Mouse (Mus musculus) brown adipose tissue, adult 24 weeks (tissue): ENCODE results near the gene Cadm1. TPM values are rescaled to one million over a fixed set of nuclear protein-coding genes. Genes with fewer than 3 reads are reported as not detected.

ENCODE experiments used
- H3K27ac ChIP-seq: fragments of 200-500 bp; replicated peaks from 2 replicates; pipeline ENCODE4 v1.5.1; 2012; ENCODE audit warnings: low read depth, mild to moderate bottlenecking, low read length
- H3K4me1 ChIP-seq: fragments of 200-500 bp; 2 replicates; pipeline ENCODE4 v1.6.1; 2012; ENCODE audit warnings: low read length, mixed read lengths; ENCODE audit not compliant: control insufficient read depth, insufficient read depth, insufficient read length
- H3K4me3 ChIP-seq: fragments of 200-500 bp; 2 replicates; pipeline ENCODE4 v1.5.1; 2012; ENCODE audit warnings: low read depth, mild to moderate bottlenecking, low read length, moderate library complexity; ENCODE audit not compliant: insufficient read depth
- polyA plus RNA-seq: library from polyadenylated mRNA; stranded (reverse); fragments of >200 nt; gene quantifications from 2 replicates; pipeline ENCODE4 v1.2.4, GENCODE M21; 2012; ENCODE audit not compliant: missing spikeins, insufficient read depth, insufficient read length

The Cadm1 gene
- 2.1 and 2.5 TPM in 2 replicates for polyA plus RNA-seq

DNA sequence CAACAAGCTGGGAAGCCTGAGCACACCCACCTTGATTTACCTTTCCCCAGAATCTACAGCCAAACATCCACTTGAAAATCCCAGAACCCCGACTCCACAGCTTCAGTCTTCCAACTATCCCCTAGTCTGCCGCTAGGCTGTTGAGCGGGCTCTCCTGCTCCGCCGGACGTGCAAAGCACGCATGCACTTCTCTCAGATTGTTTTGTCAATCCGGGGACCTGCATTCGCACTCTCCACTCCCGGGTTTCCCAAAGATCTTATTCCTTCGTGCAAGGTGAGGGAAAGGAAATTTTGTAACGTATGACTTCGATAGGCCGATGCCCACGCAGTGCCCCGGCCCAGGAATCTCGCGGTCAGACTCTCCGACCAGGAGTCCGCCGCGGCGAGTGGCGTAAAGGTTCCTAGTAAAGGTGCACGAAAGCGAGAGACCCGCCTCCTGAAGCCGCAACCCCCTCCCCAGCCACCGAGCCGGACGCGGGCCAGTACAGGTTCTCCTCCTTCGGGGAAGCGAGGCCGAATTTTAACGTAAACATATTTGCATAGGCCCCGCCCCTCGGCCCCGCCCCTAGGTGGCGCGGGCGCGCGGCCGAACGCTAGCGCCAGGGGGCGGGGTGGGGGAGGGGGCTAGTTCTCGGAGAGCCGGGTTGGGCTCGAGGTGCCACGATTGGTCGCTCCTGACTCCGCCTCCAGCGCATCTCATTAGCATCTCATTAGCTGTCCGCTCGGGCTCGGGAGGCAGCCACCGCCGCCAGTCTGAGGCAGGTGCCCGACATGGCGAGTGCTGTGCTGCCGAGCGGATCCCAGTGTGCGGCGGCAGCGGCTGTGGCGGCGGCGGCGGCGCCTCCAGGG, at the start of gene Cadm1:
Gene Cadm1 (plus strand): TSS at position 572 of the 849 bp plus-strand sequence.
- Histone ChIP-seq H3K4me3 (peak within 1 kb of the TSS; percentile 81), H3K27ac (no peak within 1 kb of the TSS), H3K4me1 (no peaks in the 10 kb centered on the region; the same call in 1 of the 2 replicates)

DNA sequence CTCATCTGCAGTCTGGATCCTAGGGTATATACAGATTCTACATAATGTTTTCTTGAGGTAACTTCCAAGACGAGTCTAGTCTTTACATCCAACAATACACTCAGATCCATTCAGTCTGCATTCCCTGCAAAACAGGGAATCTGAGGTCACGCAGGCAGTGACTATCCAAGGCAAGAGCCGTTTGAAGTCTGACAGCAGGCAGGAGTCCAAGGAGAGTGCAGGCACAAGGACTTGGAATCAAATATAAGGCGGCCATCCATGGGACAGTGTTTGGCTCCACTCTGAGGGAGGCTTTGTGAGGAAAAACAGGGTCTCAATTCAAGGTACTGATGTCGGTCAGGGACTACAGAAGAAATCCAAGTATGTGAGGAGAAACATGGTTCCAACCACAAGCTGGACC, 45.5 kb upstream of the Cadm1 start:
- no peaks in the 10 kb centered on the region for H3K4me1 ChIP-seq
- H3K27ac ChIP-seq: no peak overlapping the region
- H3K4me3 ChIP-seq: no peak overlapping the region

DNA sequence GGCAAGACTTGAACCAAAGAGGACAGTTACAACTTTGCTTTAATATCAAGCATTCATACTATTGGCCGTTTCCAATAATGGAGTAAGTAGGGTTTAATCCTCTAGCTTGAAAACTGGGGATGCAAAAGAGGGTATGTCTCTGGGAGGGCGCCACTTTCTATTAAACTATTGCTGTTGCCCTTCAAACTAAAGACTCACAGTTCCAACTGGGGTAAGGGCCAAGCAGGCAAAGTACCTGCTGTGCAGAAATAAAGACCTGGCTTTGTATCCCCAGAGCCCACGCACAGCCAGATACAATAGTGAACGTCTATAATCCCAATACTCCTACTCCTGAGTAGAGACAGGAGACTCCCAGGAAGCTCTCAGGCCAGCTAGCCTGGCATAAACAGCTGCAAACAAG, 44.8 kb upstream of the Cadm1 start:
- H3K27ac ChIP-seq: no peak overlapping the region

DNA sequence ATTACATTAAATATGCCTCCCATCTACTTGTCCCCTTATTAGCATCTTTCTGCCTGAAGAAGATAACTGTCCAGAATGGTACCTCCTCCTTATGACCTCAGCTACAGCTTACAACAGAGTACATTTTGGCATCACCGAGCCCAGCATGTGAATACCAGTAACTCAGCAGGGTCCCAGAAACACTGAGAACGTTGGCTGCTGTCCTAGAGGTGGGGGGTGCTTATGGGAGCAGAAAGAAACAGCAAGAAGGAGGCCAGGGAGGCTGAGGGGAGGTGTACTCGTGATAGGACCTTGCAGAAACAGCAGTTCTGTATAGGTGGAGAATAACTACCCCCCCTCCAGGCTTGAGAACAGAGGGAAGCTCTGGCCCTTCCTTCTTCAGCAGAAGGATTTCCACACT, 30.2 kb upstream of the Cadm1 start:
- Histone ChIP-seq H3K4me3 (no peak overlapping the region), H3K4me1 (no peaks in the 10 kb centered on the region), H3K27ac (no peak overlapping the region)

More for the DNA sequence above, 44.8 kb upstream of the Cadm1 start:
- Histone ChIP-seq H3K4me1 (no peaks in the 10 kb centered on the region), H3K4me3 (no peak overlapping the region)

DNA sequence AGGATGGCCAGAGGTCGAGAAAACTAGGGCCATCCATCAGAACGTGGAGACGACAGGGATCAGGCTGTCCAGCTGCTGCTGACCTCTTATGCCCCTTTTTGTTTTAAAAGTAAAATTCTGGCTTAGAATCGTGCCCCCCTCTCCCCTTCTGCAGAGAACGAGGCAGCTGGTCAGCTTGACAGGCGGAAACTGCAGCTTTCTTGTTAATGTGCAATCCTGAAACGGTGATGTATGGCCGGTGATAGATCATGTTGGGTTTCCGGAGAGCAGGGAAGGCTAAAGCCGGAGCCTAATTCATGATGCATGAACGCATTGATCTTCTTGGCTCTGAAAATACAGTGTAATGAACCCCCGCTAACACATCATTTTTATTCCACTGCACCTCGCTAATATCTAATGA, 24.0 kb upstream of the Cadm1 start:
- Histone ChIP-seq H3K4me3 (no peak overlapping the region), H3K27ac (no peak overlapping the region), H3K4me1 (no peaks in the 10 kb centered on the region)

DNA sequence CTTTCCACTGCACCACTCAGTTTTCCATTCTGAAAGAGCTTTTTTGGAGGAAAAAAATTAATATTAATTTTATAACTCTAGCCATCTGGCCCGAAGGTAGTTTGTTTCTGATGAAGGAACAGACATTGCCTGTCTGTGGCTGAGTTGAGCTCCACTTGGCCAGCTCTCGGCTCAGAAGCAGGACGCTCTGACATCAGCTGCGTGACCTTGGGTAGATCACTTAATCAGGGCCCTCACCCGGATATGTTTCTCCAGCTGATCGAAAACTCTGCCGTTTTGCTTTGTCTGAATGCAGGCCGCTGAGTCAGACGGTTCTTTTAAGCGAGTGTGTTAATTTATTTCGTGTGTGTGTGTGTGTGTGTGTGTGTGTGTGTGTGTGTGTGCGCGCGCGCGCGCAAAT, 23.1 kb upstream of the Cadm1 start:
- H3K4me1 ChIP-seq: no peaks in the 10 kb centered on the region
- no peak overlapping the region for H3K27ac ChIP-seq
- no peak overlapping the region for H3K4me3 ChIP-seq

DNA sequence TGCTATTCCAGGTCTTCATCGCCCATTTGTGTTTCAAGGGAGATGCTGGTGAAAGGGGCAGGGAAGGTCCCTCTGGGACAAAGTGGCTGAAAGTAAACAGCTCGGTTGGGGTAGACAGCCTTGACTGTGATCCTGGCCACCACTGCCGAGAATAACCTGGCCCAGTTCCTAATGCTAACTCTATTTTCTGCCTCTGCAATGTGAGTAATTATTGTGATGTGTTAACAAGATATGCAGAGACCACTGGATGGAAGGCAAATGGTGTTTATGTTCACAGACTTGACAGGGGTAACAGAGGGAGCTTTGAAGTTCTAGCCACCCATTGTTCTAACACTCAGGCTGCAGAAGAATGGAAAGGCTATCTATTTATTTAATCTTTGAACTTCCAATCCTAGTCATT, 21.9 kb upstream of the Cadm1 start:
- no peaks in the 10 kb centered on the region for H3K4me1 ChIP-seq
- no peak overlapping the region for H3K27ac ChIP-seq
- H3K4me3 ChIP-seq: no peak overlapping the region

DNA sequence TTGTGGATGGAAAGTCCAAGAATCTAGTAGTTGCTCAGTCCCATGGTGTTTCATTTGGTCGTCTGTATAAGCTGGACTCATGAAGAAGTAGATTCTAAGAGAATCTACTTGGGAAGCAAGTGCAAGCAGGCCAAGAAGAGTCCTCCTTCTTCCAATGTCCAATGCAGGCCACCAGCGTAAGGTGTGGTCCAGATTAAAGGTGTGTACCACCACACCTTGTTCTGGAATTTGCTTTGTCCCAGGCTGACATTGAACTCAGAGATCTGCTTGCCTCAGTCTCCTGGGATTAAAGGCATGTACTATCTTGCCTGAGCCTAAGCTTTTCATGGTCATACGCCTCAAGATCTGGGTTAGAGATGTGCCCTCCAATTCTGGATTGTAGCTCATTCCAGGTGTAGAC, 17.5 kb upstream of the Cadm1 start:
- no peak overlapping the region for H3K4me3 ChIP-seq
- H3K4me1 ChIP-seq: no peaks in the 10 kb centered on the region
- H3K27ac ChIP-seq: no peak overlapping the region

DNA sequence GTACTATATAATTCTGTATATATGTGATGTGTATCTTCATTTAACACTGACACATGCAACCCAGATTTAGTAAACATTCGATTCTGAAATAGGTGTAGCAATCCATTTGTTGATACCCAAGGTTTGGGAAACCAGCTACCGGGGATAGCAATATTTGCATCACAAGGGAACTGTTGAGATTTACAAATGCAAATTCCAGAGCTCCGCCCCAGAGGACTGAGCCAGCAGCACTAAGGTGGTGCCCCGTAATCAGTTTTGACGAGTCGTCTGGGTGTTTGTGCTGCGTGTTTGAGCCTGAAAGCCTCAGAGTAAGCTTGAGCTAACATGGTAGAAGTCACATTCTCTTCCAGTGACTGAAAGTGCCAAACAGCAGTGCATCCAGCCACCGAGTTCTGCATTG, 15.7 kb upstream of the Cadm1 start:
- Histone ChIP-seq H3K4me3 (no peak overlapping the region), H3K27ac (no peak overlapping the region), H3K4me1 (no peaks in the 10 kb centered on the region)

DNA sequence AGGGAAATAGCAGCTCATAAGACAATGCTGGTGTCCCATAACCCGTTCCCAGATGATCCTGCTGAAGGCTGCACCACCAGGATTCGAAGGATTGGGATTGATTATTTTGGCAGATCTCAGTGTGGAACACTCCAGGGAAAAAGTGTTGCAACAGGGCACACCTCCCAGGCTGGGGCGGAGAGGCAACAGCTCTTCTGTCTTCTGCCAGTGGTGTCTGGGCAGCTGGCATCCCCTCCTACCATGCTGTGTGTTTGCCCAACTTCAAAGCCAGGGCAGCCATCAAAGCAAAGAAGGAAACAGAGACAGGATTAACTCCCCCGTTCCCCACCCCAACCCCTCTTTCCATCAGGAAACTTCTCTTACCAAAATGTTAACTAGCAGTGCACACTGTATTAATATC, 13.7 kb upstream of the Cadm1 start:
- Histone ChIP-seq H3K27ac (no peak overlapping the region), H3K4me1 (no peaks in the 10 kb centered on the region), H3K4me3 (no peak overlapping the region)

DNA sequence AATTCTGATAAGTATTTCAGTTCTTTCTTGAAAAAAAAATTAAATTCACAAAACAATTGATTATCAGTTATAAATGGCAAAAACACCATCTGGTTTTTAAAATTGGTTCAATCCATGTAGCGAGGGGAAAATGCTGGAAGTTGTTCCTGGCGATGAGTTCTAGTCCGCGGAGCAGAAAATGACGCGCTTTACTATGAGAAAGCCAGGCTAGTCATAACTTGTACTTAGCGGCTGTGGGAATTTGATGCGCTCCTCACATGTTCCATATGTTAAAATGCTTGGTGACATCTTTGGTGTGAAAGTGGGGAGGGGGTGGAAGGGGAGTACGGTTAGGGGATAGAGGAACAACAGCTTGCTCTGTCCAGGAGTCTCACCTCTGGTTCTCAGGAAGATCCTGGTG, 2.7 kb upstream of the Cadm1 start:
- Histone ChIP-seq H3K4me3 (no peak overlapping the region), H3K4me1 (no peaks in the 10 kb centered on the region; the same call in 1 of the 2 replicates), H3K27ac (no peak overlapping the region)

DNA sequence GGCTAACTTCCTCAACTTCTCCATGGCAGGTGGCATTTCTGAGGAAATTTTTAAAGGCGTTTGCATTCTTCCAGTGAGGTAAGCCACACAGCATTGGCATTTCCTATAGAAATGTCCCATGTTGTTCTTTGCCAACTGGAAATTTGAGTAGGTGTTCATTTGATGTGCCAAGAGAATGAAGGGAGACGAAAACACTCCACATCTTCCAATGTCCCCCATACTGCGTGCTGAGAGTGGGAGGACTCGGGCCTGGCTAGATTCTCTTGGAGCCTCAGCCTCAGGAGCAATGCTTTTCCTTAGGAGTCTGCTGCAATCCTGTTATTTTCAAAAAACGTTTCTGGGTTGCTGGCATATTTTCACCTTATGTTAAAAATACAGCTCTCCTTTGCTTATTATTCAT, 2.2 kb upstream of the Cadm1 start:
- no peak overlapping the region for H3K4me3 ChIP-seq
- H3K4me1 ChIP-seq: no peaks in the 10 kb centered on the region; the same call in 1 of the 2 replicates
- no peak overlapping the region for H3K27ac ChIP-seq

DNA sequence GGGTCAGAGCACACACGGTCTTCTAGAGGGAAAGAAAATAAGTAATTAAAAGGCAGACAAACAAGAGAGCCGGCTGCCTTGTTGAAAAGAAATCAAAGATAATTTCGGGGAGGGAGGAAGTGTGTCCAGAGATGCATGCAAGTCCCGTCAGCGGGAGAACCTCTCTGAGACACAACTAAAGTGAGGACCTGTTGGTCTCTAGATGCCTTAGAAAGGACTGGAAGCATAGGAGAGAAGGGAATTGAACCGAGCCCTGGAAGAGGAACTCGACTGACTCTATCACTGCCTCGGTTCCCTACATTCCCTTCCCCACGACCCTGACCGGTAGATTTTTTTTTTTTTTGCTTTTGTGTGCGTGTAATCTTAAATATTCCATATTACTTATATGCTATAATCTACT, 791 bp upstream of the Cadm1 start:
- Histone ChIP-seq H3K4me1 (no peaks in the 10 kb centered on the region; the same call in 1 of the 2 replicates), H3K4me3 (peak overlapping the region; percentile 81; the same call in 1 of the 2 replicates), H3K27ac (no peak overlapping the region)

DNA sequence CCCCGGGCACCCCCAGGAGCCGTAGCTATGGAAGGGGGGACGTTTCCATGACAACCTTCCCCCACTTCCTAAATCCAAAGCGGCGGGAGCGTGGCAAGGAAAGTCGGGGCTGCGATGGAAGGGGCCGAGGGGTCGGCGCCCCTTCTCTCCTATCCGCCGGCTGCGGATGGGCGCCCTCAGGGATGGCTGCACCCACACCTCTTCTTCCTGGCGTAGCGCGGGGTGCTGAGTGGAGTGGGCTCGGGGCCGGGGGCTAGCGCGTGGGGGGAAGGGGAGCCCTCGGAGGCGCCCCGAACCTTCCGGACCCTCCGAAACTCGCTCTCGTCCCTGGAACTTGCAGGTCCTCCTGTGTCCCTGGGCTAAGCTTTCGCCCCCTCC, 560 bp downstream of the Cadm1 start:
- no peak overlapping the region for H3K27ac ChIP-seq
- peak overlapping the region; percentile 75 for H3K4me3 ChIP-seq
- H3K4me1 ChIP-seq: no peaks in the 10 kb centered on the region; the same call in 1 of the 2 replicates

DNA sequence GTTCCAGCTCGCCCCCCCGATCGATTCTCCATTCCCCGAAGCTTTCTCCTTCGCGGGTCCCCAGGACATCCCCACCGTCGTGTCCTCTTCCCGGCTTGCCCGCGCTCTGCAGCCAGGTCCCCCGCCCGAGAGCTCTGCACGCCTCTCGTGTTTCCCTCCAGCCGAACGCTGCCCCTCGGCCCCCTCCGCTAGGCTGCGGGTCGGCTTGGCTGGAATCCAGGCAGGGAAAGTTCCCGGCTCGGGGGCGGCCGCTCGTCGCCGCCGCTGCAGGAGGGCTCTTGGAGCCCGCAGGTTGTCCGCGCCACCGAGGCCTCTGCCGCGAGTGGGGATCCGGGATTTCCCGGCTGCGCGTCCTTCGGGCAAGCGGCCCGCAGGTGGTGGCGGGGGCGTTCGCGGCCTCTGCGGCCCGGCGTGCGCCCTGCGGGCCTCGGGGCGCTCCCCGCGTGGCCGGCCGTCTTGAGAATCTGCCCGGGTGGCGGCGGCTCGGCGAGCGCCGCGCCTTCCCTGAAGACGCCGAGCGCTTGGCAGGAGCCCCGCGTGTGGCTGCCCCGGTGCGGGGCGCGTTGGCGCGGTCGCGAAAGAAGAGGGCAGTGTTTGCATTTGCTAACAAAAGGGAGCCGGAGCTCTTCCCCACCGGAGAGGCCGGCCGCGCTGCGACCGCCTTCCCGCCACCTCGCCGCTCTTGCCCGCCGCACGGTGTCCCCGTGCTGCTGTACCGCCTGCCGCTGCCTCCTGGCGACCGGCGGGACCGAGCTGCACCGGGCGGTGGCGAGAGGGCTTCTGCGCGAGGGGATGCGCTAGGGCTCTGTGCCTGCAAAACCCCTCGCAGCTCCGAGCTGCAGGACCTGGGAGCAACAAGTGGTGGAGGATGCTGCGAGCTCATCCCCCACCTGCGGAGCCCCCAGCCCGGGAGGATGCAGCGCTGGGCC, 1.2 kb downstream of the Cadm1 start:
- Histone ChIP-seq H3K27ac (no peak overlapping the region), H3K4me1 (no peaks in the 10 kb centered on the region; the same call in 1 of the 2 replicates), H3K4me3 (peak overlapping the region; percentile 75)
